In genomic region chr2:179721534-179722516, GRCm38 (mm10) we compare ENCODE assay signal across 17 mouse cellular contexts.
DNase-seq lines count a peak whose midpoint lies in the region; ATAC-seq and TF ChIP-seq lines count a peak whose summit lies in the region.
"Had no signal": no experiment of that assay in that cellular context is flagged by ENCODE, and none has a peak within 500 bp of the region (broad histone marks: within the 10 kb centered on the region; RNA-seq: fewer than 3 reads in every experiment).

No protein-coding gene starts in this region.

- H3K36me3 ChIP-seq in midbrain, embryonic 10.5 days = no peaks in the 10 kb centered on the region
- no peaks in the 10 kb centered on the region for H3K36me3 ChIP-seq in midbrain, postnatal 0 days (ENCODE audit: insufficient read depth, low read length)
- H3K36me3 ChIP-seq: embryonic facial prominence, embryonic 12.5 days had no signal

- H3K27ac ChIP-seq in midbrain, embryonic 10.5 days (replicated peaks) = peak overlapping the region; percentile 46; the same call in 1 of the 2 replicates
- H3K27ac ChIP-seq in midbrain, postnatal 0 days (ENCODE audit: low read depth, low read length) = no peak overlapping the region
- H3K27ac ChIP-seq: embryonic facial prominence, embryonic 12.5 days; hindbrain, embryonic 14.5 days had no signal

- 57% methylated on average over 18 of the region's 18 CpGs for WGBS in midbrain, embryonic 10.5 days
- 46% methylated on average over 18 of the region's 18 CpGs for WGBS in midbrain, postnatal 0 days

- no peak overlapping the region for H3K4me2 ChIP-seq in midbrain, postnatal 0 days (ENCODE audit: low read depth, low read length, poor library complexity, severe bottlenecking)
- H3K4me2 ChIP-seq: embryonic facial prominence, embryonic 12.5 days; hindbrain, embryonic 14.5 days had no signal

- H3K4me3 ChIP-seq in midbrain, embryonic 10.5 days = no peak overlapping the region
- H3K4me3 ChIP-seq in midbrain, postnatal 0 days (ENCODE audit: low read depth, low read length) = no peak overlapping the region
- H3K4me3 ChIP-seq: embryonic facial prominence, embryonic 12.5 days; myocyte had no signal

- no peak for DNase-seq in frontal cortex, postnatal 14 days (ENCODE audit: low spot score in 2 of 2)
- no peak for DNase-seq in midbrain, embryonic 10.5 days (ENCODE audit: low spot score)
- DNase-seq in midbrain, postnatal 0 days (ENCODE audit: low spot score) = no peak
- DNase-seq in brain, adult 2 months (ENCODE audit: low read depth, low spot score) = peak; percentile 64
- DNase-seq in retina, embryonic 14.5 days (ENCODE audit: low spot score) = peak; percentile 59
- DNase-seq in layer of hippocampus, postnatal 25 days (ENCODE audit: extremely low spot score in 1 of 2, low spot score in 1 of 2) = no peak
- DNase-seq: B cell, adult 2 months; cerebellum, adult 11-12 months; heart, adult 18-20 months; kidney, adult 9 months; liver; lung, adult 18-20 months; thymus, postnatal 25 days had no signal

- H3K9me3 ChIP-seq in midbrain, embryonic 10.5 days (replicated peaks) = no peaks in the 10 kb centered on the region
- no peaks in the 10 kb centered on the region for H3K9me3 ChIP-seq in midbrain, postnatal 0 days (ENCODE audit: low read length)
- H3K9me3 ChIP-seq: embryonic facial prominence, embryonic 12.5 days had no signal

- no peak overlapping the region for H3K9ac ChIP-seq in midbrain, postnatal 0 days (replicated peaks; ENCODE audit: low read length, poor library complexity, severe bottlenecking)
- H3K9ac ChIP-seq: embryonic facial prominence, embryonic 12.5 days; hindbrain, embryonic 14.5 days had no signal

- H3K27me3 ChIP-seq in midbrain, embryonic 10.5 days (ENCODE audit: low read depth, poor library complexity, severe bottlenecking) = no peaks in the 10 kb centered on the region; the same call in 1 of the 2 replicates
- peaks cover 4% of the 10 kb centered on the region; the same call in 1 of the 2 replicates for H3K27me3 ChIP-seq in midbrain, postnatal 0 days (ENCODE audit: insufficient read depth, low read length)
- H3K27me3 ChIP-seq: embryonic facial prominence, embryonic 12.5 days had no signal

- peak; percentile 50; the same call in 1 of the 2 replicates for ATAC-seq in frontal cortex, adult (ENCODE audit: low TSS enrichment)
- no peak for ATAC-seq in midbrain, postnatal 0 days (ENCODE audit: low FRiP score)

- peaks cover 19% of the 10 kb centered on the region for H3K4me1 ChIP-seq in midbrain, embryonic 10.5 days
- H3K4me1 ChIP-seq in midbrain, postnatal 0 days (ENCODE audit: insufficient read depth, low read length) = no peaks in the 10 kb centered on the region

- TF ChIP-seq CTCF in midbrain, postnatal 0 days (IDR thresholded peaks at IDR 0.05) = no peak; the same call in 1 of the 2 replicates

Comparison
In these comparisons a context has a peak if more than half of its experiments do, and no peak if none do; other contexts are left out.
1. DNase-seq: peak in brain, adult 2 months (single experiment) and retina, embryonic 14.5 days (single experiment); none in frontal cortex, postnatal 14 days (0 of 2), midbrain, embryonic 10.5 days (single experiment), midbrain, postnatal 0 days (single experiment) and layer of hippocampus, postnatal 25 days (0 of 2).